Mouse (Mus musculus): ENCODE data around the gene Eif3d. TPM values are rescaled to one million over a fixed set of nuclear protein-coding genes. Genes with fewer than 3 reads are reported as not detected.

Eif3d gene
- polyA plus RNA-seq, 1 experiment from 2014 or later: 166 TPM

DNA sequence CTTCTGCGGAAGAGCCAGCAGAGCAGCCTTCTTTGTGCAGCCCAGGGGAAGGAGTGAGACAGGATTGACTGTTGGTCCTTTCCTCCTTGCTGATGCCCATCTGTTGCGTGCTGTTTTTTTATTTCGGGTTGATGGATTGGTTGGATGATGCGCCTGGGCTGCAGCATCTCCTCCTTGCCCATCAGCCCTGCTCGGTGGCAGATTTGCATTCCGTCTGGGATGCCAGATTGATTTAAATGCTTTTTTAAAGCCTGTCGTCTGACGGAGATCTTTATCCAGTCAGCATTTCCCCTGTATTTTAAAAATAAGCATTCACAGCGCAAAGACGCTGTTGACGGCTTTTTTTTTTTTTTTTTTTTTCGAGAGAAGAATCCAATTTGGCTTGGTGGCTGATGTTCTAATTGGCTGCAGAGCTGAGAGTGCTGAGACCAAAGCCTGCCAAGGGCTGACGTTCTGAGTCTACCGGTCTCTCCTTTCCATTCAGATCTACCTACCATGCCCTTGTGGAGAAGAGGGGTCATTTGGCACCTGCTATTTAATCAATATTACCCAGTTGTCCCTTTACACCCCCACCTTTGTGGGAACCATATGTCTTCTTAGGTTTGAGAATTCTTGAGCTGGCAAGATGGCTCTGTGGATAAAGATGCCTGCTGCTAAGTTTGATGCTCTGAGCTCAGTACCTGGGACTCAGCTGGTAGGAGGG lies 34.8 kb downstream of the Eif3d start:
- H3K4me2 ChIP-seq (ENCODE audit: low read length): no peak overlapping the region
- H3K27me3 ChIP-seq (ENCODE audit: control insufficient read depth, insufficient read depth, low read depth, low read length): no peaks in the 10 kb centered on the region
- WGBS: 83% methylated on average over 14 of the region's 14 CpGs
- H3K27ac ChIP-seq (ENCODE audit: low read length): no peak overlapping the region
- no peak overlapping the region for H3K9ac ChIP-seq (ENCODE audit: low read depth, low read length)
- H3K9me3 ChIP-seq (replicated peaks; ENCODE audit: control insufficient read depth, low read length, poor library complexity, severe bottlenecking): no peaks in the 10 kb centered on the region
- H3K36me3 ChIP-seq (ENCODE audit: control insufficient read depth, insufficient read depth, low read length): no peaks in the 10 kb centered on the region
- no peak overlapping the region for H3K4me3 ChIP-seq (ENCODE audit: low read depth, low read length)
- H3K4me1 ChIP-seq (ENCODE audit: control insufficient read depth, insufficient read depth, low read length): peaks cover 7% of the 10 kb centered on the region; the same call in 1 of the 2 replicates
- ATAC-seq: no peak

DNA sequence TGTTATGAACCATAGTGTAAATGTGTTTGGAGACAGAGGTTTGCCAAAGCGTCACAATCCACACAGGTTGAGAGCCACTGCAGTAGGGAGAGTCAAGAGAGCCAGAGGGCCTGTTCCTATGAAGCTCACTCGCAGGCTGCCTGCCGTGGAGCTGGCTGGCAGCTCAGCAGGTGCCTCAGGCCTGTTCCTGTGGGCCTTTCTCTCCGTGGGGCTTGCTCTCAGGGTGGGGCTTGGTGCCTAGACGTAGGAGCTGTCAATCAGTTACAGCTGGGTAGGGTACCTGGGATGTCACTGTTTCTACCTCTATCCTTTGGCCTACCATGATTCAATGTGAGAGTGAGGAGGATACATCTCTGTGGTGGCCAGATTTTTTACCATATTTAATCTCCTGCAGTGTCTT lies 35.6 kb downstream of the Eif3d start:
- H3K27me3 ChIP-seq (ENCODE audit: control insufficient read depth, insufficient read depth, low read depth, low read length): no peaks in the 10 kb centered on the region
- H3K27ac ChIP-seq (ENCODE audit: low read length): no peak overlapping the region
- H3K9me3 ChIP-seq (replicated peaks; ENCODE audit: control insufficient read depth, low read length, poor library complexity, severe bottlenecking): no peaks in the 10 kb centered on the region
- no peak overlapping the region for H3K4me3 ChIP-seq (ENCODE audit: low read depth, low read length)
- H3K4me1 ChIP-seq (ENCODE audit: control insufficient read depth, insufficient read depth, low read length): peaks cover 7% of the 10 kb centered on the region; the same call in 1 of the 2 replicates
- H3K4me2 ChIP-seq (ENCODE audit: low read length): no peak overlapping the region
- H3K9ac ChIP-seq (ENCODE audit: low read depth, low read length): no peak overlapping the region
- 76% methylated on average over 5 of the region's 5 CpGs for WGBS
- no peaks in the 10 kb centered on the region for H3K36me3 ChIP-seq (ENCODE audit: control insufficient read depth, insufficient read depth, low read length)
- ATAC-seq: no peak

DNA sequence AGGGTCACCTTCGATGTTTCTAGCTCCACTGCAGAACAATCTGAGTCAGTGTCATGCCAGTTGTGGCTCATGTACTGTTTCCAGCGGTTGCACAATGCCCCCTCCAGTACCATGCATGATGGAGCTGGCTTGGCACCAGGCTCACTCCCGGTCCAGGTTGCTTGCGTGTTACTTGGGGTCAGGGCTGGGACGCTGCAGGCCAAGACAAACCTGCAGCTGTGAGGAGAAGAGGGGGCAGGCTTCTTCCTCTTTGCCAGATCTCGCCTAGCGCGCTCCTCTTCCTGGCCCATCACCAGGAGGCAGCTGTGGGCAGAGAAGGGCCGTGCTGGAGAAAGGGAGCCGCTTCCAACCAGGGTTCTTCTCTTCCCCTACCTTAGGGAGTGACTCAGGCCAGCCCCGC lies 36.3 kb downstream of the Eif3d start:
- Histone ChIP-seq H3K36me3 (ENCODE audit: control insufficient read depth, insufficient read depth, low read length) (no peaks in the 10 kb centered on the region), H3K4me2 (ENCODE audit: low read length) (no peak overlapping the region), H3K4me1 (ENCODE audit: control insufficient read depth, insufficient read depth, low read length) (peaks cover 13% of the 10 kb centered on the region), H3K4me3 (ENCODE audit: low read depth, low read length) (no peak overlapping the region), H3K9ac (ENCODE audit: low read depth, low read length) (no peak overlapping the region), H3K27ac (ENCODE audit: low read length) (no peak overlapping the region), H3K27me3 (ENCODE audit: control insufficient read depth, insufficient read depth, low read depth, low read length) (no peaks in the 10 kb centered on the region), H3K9me3 (replicated peaks; ENCODE audit: control insufficient read depth, low read length, poor library complexity, severe bottlenecking) (no peaks in the 10 kb centered on the region)
- WGBS: 79% methylated on average over 11 of the region's 11 CpGs
- no peak for ATAC-seq

DNA sequence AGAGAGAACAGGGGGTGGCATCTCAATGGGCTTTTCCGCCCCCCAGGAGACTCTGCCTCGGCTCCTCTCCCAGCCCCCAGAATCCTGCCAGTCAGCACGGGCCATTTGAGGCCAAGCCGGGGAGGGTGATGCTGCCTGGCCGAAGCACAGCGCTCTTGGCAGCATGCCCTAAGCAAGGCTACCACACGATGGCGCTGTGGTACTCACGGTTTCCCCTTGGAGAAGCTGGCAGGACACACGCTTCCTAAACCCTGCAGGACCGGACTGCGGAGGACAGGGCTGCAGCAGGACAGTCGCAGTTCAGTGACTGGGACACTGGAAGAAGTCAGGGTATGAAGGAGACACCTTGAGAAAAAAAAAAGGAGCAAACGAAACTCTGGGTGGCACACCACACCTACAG lies 36.8 kb downstream of the Eif3d start:
- H3K4me1 ChIP-seq (ENCODE audit: control insufficient read depth, insufficient read depth, low read length): peaks cover 13% of the 10 kb centered on the region
- ATAC-seq: no peak
- peak overlapping the region; percentile 56; the same call in 1 of the 2 replicates for H3K9ac ChIP-seq (ENCODE audit: low read depth, low read length)
- WGBS: under 1% methylated on average over 14 of the region's 14 CpGs
- H3K27me3 ChIP-seq (ENCODE audit: control insufficient read depth, insufficient read depth, low read depth, low read length): no peaks in the 10 kb centered on the region
- no peak overlapping the region for H3K27ac ChIP-seq (ENCODE audit: low read length)
- peak overlapping the region; percentile 21; the same call in 1 of the 2 replicates for H3K4me3 ChIP-seq (ENCODE audit: low read depth, low read length)
- no peaks in the 10 kb centered on the region for H3K9me3 ChIP-seq (replicated peaks; ENCODE audit: control insufficient read depth, low read length, poor library complexity, severe bottlenecking)
- H3K36me3 ChIP-seq (ENCODE audit: control insufficient read depth, insufficient read depth, low read length): no peaks in the 10 kb centered on the region
- peak overlapping the region; percentile 52 for H3K4me2 ChIP-seq (ENCODE audit: low read length)

- H3K36me3 ChIP-seq (ENCODE audit: control insufficient read depth, insufficient read depth, low read length): no peaks in the 10 kb centered on the region
- 73% methylated on average over 3 of the region's 3 CpGs for WGBS
- no peak overlapping the region for H3K4me3 ChIP-seq (ENCODE audit: low read depth, low read length)
- ATAC-seq: no peak
- H3K9me3 ChIP-seq (replicated peaks; ENCODE audit: control insufficient read depth, low read length, poor library complexity, severe bottlenecking): no peaks in the 10 kb centered on the region
- peak overlapping the region; percentile 56; the same call in 1 of the 2 replicates for H3K9ac ChIP-seq (ENCODE audit: low read depth, low read length)
- H3K27me3 ChIP-seq (ENCODE audit: control insufficient read depth, insufficient read depth, low read depth, low read length): no peaks in the 10 kb centered on the region
- no peak overlapping the region; the same call in 1 of the 2 replicates for H3K4me2 ChIP-seq (ENCODE audit: low read length)
- no peak overlapping the region for H3K27ac ChIP-seq (ENCODE audit: low read length)
- H3K4me1 ChIP-seq (ENCODE audit: control insufficient read depth, insufficient read depth, low read length): peaks cover 14% of the 10 kb centered on the region
Measured at GRCm38 (mm10) chr15:77933222-77933621, 37.4 kb downstream of the Eif3d start.

DNA sequence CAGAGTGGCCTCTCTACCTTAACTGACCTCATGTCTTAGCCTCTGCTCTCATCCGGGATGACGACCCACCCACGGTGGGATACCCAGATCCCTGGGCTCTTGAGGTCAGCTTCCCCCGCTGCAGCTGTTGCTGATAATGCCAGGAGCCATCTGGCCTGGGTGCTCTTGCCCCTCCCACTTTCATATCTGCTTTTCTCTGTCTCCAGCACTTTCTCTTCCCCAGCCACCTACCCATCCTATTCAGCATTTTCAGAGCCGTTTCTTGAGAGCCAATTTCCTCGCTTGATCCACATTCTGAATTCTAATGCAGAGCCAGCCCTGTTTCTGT lies 39.0 kb downstream of the Eif3d start:
- Histone ChIP-seq H3K4me1 (ENCODE audit: control insufficient read depth, insufficient read depth, low read length) (peaks cover 22% of the 10 kb centered on the region), H3K4me3 (ENCODE audit: low read depth, low read length) (no peak overlapping the region), H3K27me3 (ENCODE audit: control insufficient read depth, insufficient read depth, low read depth, low read length) (no peaks in the 10 kb centered on the region), H3K4me2 (ENCODE audit: low read length) (no peak overlapping the region), H3K27ac (ENCODE audit: low read length) (no peak overlapping the region), H3K36me3 (ENCODE audit: control insufficient read depth, insufficient read depth, low read length) (no peaks in the 10 kb centered on the region), H3K9me3 (replicated peaks; ENCODE audit: control insufficient read depth, low read length, poor library complexity, severe bottlenecking) (no peaks in the 10 kb centered on the region), H3K9ac (ENCODE audit: low read depth, low read length) (no peak overlapping the region)
- no peak for ATAC-seq
- 76% methylated on average over 6 of the region's 6 CpGs for WGBS

DNA sequence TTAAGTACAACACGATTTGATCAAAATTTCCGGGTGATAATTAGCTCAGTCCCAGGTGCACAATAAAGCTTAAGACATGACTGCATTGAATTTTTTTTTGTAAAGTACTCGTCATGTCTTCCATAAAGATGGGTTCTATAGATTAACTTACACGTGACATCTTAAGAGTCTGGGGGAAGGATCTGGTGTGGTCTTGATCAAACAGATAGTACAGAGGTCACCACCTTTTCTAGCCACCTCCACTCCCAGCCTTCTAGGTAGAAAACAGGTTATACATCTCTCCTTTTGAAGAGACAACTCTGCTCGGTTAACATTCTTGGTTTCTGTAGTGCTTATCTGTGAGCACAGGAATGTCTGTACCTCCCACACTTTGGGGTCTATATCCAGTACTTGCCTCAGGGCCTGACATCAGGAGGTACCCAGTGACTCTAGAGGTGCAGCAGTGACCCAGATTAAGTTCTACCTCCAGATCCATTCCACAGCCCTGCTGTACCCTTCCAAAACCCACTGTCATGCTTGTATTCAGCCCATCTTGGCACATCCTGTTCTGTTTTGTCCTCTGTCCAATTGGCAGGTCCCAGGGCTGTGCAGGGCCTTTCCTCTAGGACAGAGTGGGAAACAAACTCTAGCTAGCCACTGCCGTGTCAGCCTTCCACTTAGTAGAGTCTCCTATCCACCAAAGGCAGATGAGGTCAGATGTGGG lies 39.5 kb downstream of the Eif3d start:
- Histone ChIP-seq H3K9ac (ENCODE audit: low read depth, low read length) (no peak overlapping the region), H3K4me1 (ENCODE audit: control insufficient read depth, insufficient read depth, low read length) (peaks cover 22% of the 10 kb centered on the region), H3K4me3 (ENCODE audit: low read depth, low read length) (no peak overlapping the region), H3K27ac (ENCODE audit: low read length) (no peak overlapping the region), H3K27me3 (ENCODE audit: control insufficient read depth, insufficient read depth, low read depth, low read length) (no peaks in the 10 kb centered on the region), H3K4me2 (ENCODE audit: low read length) (no peak overlapping the region), H3K9me3 (replicated peaks; ENCODE audit: control insufficient read depth, low read length, poor library complexity, severe bottlenecking) (no peaks in the 10 kb centered on the region), H3K36me3 (ENCODE audit: control insufficient read depth, insufficient read depth, low read length) (no peaks in the 10 kb centered on the region)
- no peak for ATAC-seq
- 84% methylated on average over 6 of the region's 6 CpGs for WGBS

DNA sequence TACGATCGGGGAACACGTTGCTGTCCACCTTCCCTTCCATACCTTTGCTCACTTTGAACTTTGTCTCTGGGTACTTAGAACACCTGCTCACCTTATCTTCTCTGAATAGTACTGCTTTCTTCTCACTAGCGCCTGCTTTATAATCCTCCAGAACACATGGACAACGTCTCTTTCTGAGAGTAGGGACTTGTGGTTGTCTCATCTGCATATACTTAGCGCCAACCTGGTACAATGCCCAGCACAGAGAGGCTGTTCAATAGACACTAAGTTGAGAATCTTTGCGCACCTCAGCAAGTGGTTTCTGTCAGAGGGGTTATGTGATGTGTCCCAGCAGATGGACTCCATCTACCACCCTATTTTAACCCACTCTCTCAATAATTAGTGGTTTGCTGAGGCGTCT lies 40.8 kb downstream of the Eif3d start:
- no peaks in the 10 kb centered on the region for H3K36me3 ChIP-seq (ENCODE audit: control insufficient read depth, insufficient read depth, low read length)
- H3K4me3 ChIP-seq (ENCODE audit: low read depth, low read length): peak overlapping the region; percentile 64
- peak overlapping the region; percentile 66 for H3K4me2 ChIP-seq (ENCODE audit: low read length)
- no peak for ATAC-seq
- 53% methylated on average over 8 of the region's 8 CpGs for WGBS
- H3K9ac ChIP-seq (ENCODE audit: low read depth, low read length): peak overlapping the region; percentile 61
- no peak overlapping the region for H3K27ac ChIP-seq (ENCODE audit: low read length)
- H3K4me1 ChIP-seq (ENCODE audit: control insufficient read depth, insufficient read depth, low read length): peaks cover 22% of the 10 kb centered on the region
- H3K27me3 ChIP-seq (ENCODE audit: control insufficient read depth, insufficient read depth, low read depth, low read length): no peaks in the 10 kb centered on the region
- H3K9me3 ChIP-seq (replicated peaks; ENCODE audit: control insufficient read depth, low read length, poor library complexity, severe bottlenecking): no peaks in the 10 kb centered on the region

DNA sequence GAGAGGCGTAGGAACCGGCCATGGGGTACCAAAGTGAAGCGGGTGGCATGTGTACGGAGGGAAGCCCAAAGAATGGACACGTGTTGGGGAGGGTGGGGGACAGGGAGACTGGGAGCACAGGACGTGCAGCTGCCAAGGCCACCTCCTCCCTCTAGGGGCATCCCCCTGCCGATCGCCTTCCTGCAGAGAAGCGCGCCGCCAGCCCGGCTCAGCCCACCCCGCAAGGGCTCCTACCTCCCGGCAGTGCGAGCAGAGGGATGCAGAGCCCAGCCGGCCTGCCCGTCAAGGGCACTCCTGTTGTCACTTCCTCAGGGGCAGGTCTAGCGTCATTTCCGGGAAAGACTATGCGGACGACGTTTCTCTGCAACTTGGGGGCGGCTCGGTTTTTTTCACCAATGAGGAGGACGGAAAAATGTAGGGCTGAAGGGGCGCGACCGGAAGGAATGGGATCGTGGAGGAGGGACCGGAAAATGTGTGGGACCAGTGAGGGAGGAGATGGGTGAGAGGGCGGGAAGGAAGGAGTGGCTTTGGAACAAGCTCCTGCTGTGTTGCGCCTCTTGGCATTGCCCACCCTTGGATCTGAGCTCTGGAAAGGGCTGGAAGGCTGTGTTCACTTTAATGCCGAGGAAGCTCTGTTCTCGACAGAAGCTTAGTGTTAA lies 41.8 kb downstream of the Eif3d start, which contains the start of gene Txn2:
Txn2 (minus strand) TSS at position 334 of the 659 bp plus-strand sequence.
- peak within 1 kb of the TSS; percentile 66 for H3K4me2 ChIP-seq (ENCODE audit: low read length)
- peak; percentile 96 for ATAC-seq
- H3K4me3 ChIP-seq (ENCODE audit: low read depth, low read length): peak within 1 kb of the TSS; percentile 64
- no peaks in the 10 kb centered on the region for H3K27me3 ChIP-seq (ENCODE audit: control insufficient read depth, insufficient read depth, low read depth, low read length)
- no peaks in the 10 kb centered on the region for H3K9me3 ChIP-seq (replicated peaks; ENCODE audit: control insufficient read depth, low read length, poor library complexity, severe bottlenecking)
- peaks cover 19% of the 10 kb centered on the region for H3K4me1 ChIP-seq (ENCODE audit: control insufficient read depth, insufficient read depth, low read length)
- under 1% methylated on average over 30 of the region's 34 CpGs for WGBS
- peak within 1 kb of the TSS; percentile 82 for H3K9ac ChIP-seq (ENCODE audit: low read depth, low read length)
- peak within 1 kb of the TSS; percentile 95 for H3K27ac ChIP-seq (ENCODE audit: low read length)
- peaks cover 8% of the 10 kb centered on the region; the same call in 1 of the 2 replicates for H3K36me3 ChIP-seq (ENCODE audit: control insufficient read depth, insufficient read depth, low read length)
